Mouse (Mus musculus) lung, postnatal 0 days (tissue): ENCODE measurements around the gene Ube2s.

Experiments
- CTCF ChIP-seq: IDR thresholded peaks from 2 replicates; pipeline ENCODE4 v1.5.1; 2016; ENCODE audit warnings: antibody characterized with exemption, mild to moderate bottlenecking
- EP300 ChIP-seq: IDR thresholded peaks from 2 replicates; pipeline ENCODE4 v1.6.1; 2016; ENCODE audit warnings: antibody characterized with exemption, mild to moderate bottlenecking, control low read depth

GRCm38 (mm10) chr7:4842077-4842476 lies 29.7 kb upstream of the Ube2s start:
- no peak for TF ChIP-seq CTCF
- no peak for TF ChIP-seq EP300
